Mouse (Mus musculus) MEL (cell line): ENCODE measurements at regions not wholly inside any gene's neighbourhood (a gene's known extent, or its start where the extent isn't known, plus 50 kb on each side); places are given as distances from the start of the nearest gene placed in this dataset.

ENCODE experiments used
- DNase-seq: peaks from one replicate; pipeline ENCODE4 v3.0.0; 2011; ENCODE audit warnings: low read depth, low spot score
- H3K27ac ChIP-seq: 2 replicates; pipeline ENCODE4 v1.5.1; 2012; ENCODE audit warnings: low read depth, mild to moderate bottlenecking, control low read depth, low read length, moderate library complexity; ENCODE audit not compliant: control insufficient read depth
- H3K27me3 ChIP-seq, 2 experiments: fragments of 150-350 bp in 1 of 2; sonication (generic) in 1 of 2; 2 replicates each; pipeline ENCODE4 v1.6.1; 2012; ENCODE audit warnings: low read length in 2 of 2, mild to moderate bottlenecking in 2 of 2, improper control_type of control experiment in 1 of 2, moderate library complexity in 1 of 2; ENCODE audit not compliant: insufficient read depth in 2 of 2, control insufficient read depth in 1 of 2
- H3K36me3 ChIP-seq, 2 experiments: 2 replicates each; pipeline ENCODE4 v1.6.1; 2012 to 2014; ENCODE audit warnings: low read length in 2 of 2, improper control_type of control experiment in 1 of 2, inconsistent platforms in 1 of 2, mild to moderate bottlenecking in 1 of 2; ENCODE audit not compliant: insufficient read depth in 2 of 2, control insufficient read depth in 1 of 2
- H3K4me1 ChIP-seq, 2 experiments: fragments of 150-350 bp in 1 of 2; sonication (generic) in 1 of 2; 2 replicates each; pipeline ENCODE4 v1.6.1; 2012; ENCODE audit warnings: low read length in 2 of 2, improper control_type of control experiment in 1 of 2, mild to moderate bottlenecking in 1 of 2; ENCODE audit not compliant: insufficient read depth in 2 of 2, control insufficient read depth in 1 of 2
- H3K4me3 ChIP-seq, 2 experiments: fragments of 150-350 bp in 1 of 2; sonication (generic) in 1 of 2; 2 replicates each; pipeline ENCODE4 v1.5.1; 2012; ENCODE audit warnings: low read depth in 2 of 2, low read length in 2 of 2, mild to moderate bottlenecking in 2 of 2, moderate library complexity in 2 of 2, control low read depth in 1 of 2, improper control_type of control experiment in 1 of 2; ENCODE audit not compliant: control insufficient read depth in 1 of 2, insufficient read depth in 1 of 2
- H3K79me2 ChIP-seq: 2 replicates; pipeline ENCODE4 v1.6.1; 2012; ENCODE audit warnings: mild to moderate bottlenecking, low read length, moderate library complexity; ENCODE audit not compliant: control insufficient read depth, poor library complexity, insufficient read depth
- H3K9ac ChIP-seq: 2 replicates; pipeline ENCODE4 v1.6.1; 2012; ENCODE audit warnings: low read depth, mild to moderate bottlenecking, control low read depth, low read length, moderate library complexity; ENCODE audit not compliant: control insufficient read depth, poor library complexity, severe bottlenecking
- H3K9me3 ChIP-seq: fragments of 150-350 bp; sonication (generic); replicated peaks from 2 replicates; pipeline ENCODE4 v1.6.1; 2012; ENCODE audit warnings: mild to moderate bottlenecking, low read length, improper control_type of control experiment, moderate library complexity; ENCODE audit not compliant: insufficient read depth
- BHLHE40 ChIP-seq: IDR thresholded peaks from 2 replicates; pipeline ENCODE4 v1.6.1; 2012; ENCODE audit warnings: low read depth, mild to moderate bottlenecking, inconsistent platforms, low read length, improper control_type of control experiment, borderline replicate concordance
- CHD2 ChIP-seq: IDR thresholded peaks from 2 replicates; pipeline ENCODE4 v1.6.1; 2011; ENCODE audit warnings: low read length, improper control_type of control experiment
- CTCF ChIP-seq, 3 experiments: IDR thresholded peaks in 2 of 3; conservative IDR thresholded peaks in 1 of 3; 2 replicates each; pipeline ENCODE4 v1.5.1; 2011 to 2012; ENCODE audit warnings: low read length in 3 of 3, low read depth in 2 of 3, mild to moderate bottlenecking in 2 of 3, improper control_type of control experiment in 1 of 3, inconsistent platforms in 1 of 3, mixed read lengths in 1 of 3, moderate library complexity in 1 of 3; ENCODE audit not compliant: control insufficient read depth in 1 of 3, insufficient read depth in 1 of 3, poor library complexity in 1 of 3, severe bottlenecking in 1 of 3
- ELF1 ChIP-seq: IDR thresholded peaks from 2 replicates; pipeline ENCODE4 v1.6.1; 2014; ENCODE audit warnings: low read depth, mild to moderate bottlenecking, inconsistent platforms, low read length, improper control_type of control experiment, moderate library complexity
- ETS1 ChIP-seq: IDR thresholded peaks from 2 replicates; pipeline ENCODE4 v1.6.1; 2012; ENCODE audit warnings: low read depth, mild to moderate bottlenecking, inconsistent platforms, low read length, improper control_type of control experiment, moderate library complexity
- GABPA ChIP-seq: IDR thresholded peaks from 2 replicates; pipeline ENCODE4 v1.6.1; 2012; ENCODE audit warnings: low read depth, mild to moderate bottlenecking, inconsistent platforms, low read length, improper control_type of control experiment, moderate library complexity
- GATA1 ChIP-seq: IDR thresholded peaks from 2 replicates; pipeline ENCODE4 v1.6.1; 2011; ENCODE audit warnings: low read depth, low read length, improper control_type of control experiment
- MAZ ChIP-seq: IDR thresholded peaks from 2 replicates; pipeline ENCODE4 v1.6.1; 2012; ENCODE audit warnings: low read depth, mild to moderate bottlenecking, inconsistent platforms, low read length, improper control_type of control experiment
- MEF2A ChIP-seq: IDR thresholded peaks from 2 replicates; pipeline ENCODE4 v1.6.1; 2014; ENCODE audit warnings: low read depth, mild to moderate bottlenecking, inconsistent platforms, low read length, improper control_type of control experiment; ENCODE audit not compliant: poor library complexity, insufficient replicate concordance, severe bottlenecking; ENCODE audit errors: extremely low read depth
- MXI1 ChIP-seq: IDR thresholded peaks from 2 replicates; pipeline ENCODE4 v1.6.1; 2011; ENCODE audit warnings: mild to moderate bottlenecking, low read depth, low read length, improper control_type of control experiment
- MYB ChIP-seq: IDR thresholded peaks from 2 replicates; pipeline ENCODE4 v1.6.1; 2011; ENCODE audit warnings: mild to moderate bottlenecking, low read depth, low read length, improper control_type of control experiment
- MYC ChIP-seq: IDR thresholded peaks from 2 replicates; pipeline ENCODE4 v1.6.1; 2011; ENCODE audit warnings: low read depth, mild to moderate bottlenecking, low read length, improper control_type of control experiment, moderate library complexity
- NELFE ChIP-seq: IDR thresholded peaks from 2 replicates; pipeline ENCODE4 v1.6.1; 2011; ENCODE audit warnings: low read depth, low read length, improper control_type of control experiment
- POLR2A ChIP-seq, 2 experiments: IDR thresholded peaks; 2 replicates each; pipeline ENCODE4 v1.6.1; 2011 to 2012; ENCODE audit warnings: low read length in 2 of 2, mild to moderate bottlenecking in 2 of 2, control low read depth in 1 of 2, improper control_type of control experiment in 1 of 2, low read depth in 1 of 2, moderate library complexity in 1 of 2; ENCODE audit not compliant: control insufficient read depth in 1 of 2, insufficient read depth in 1 of 2, poor library complexity in 1 of 2
- POLR2AphosphoS2 ChIP-seq: IDR thresholded peaks from 2 replicates; pipeline ENCODE4 v1.6.1; 2011; ENCODE audit warnings: low read length, improper control_type of control experiment
- RCOR1 ChIP-seq: IDR thresholded peaks from 2 replicates; pipeline ENCODE4 v1.6.1; 2012; ENCODE audit warnings: low read depth, mild to moderate bottlenecking, inconsistent platforms, low read length, improper control_type of control experiment
- SMC3 ChIP-seq: IDR thresholded peaks from 2 replicates; pipeline ENCODE4 v1.6.1; 2011; ENCODE audit warnings: low read depth, low read length, improper control_type of control experiment
- UBTF ChIP-seq: IDR thresholded peaks from 2 replicates; pipeline ENCODE4 v1.6.1; 2012; ENCODE audit warnings: low read depth, mild to moderate bottlenecking, inconsistent platforms, low read length, improper control_type of control experiment, moderate library complexity, borderline replicate concordance; ENCODE audit not compliant: insufficient read depth
- USF1 ChIP-seq: IDR thresholded peaks from 2 replicates; pipeline ENCODE4 v1.6.1; 2014; ENCODE audit warnings: low read depth, mild to moderate bottlenecking, inconsistent platforms, low read length, improper control_type of control experiment, moderate library complexity
- USF2 ChIP-seq, 2 experiments: IDR thresholded peaks; 2 replicates each; pipeline ENCODE4 v1.6.1; 2011 to 2012; ENCODE audit warnings: improper control_type of control experiment in 2 of 2, low read length in 2 of 2, borderline replicate concordance in 1 of 2, inconsistent platforms in 1 of 2, low read depth in 1 of 2, mild to moderate bottlenecking in 1 of 2; ENCODE audit not compliant: insufficient read depth in 1 of 2
- ZMIZ1 ChIP-seq: IDR thresholded peaks from 2 replicates; pipeline ENCODE4 v1.6.1; 2012; ENCODE audit warnings: low read depth, mild to moderate bottlenecking, inconsistent platforms, low read length, improper control_type of control experiment, moderate library complexity
- ZNF384 ChIP-seq: IDR thresholded peaks from 2 replicates; pipeline ENCODE4 v1.6.1; 2012; ENCODE audit warnings: low read depth, mild to moderate bottlenecking, inconsistent platforms, low read length, improper control_type of control experiment

GRCm38 (mm10) chr12:77056748-77057370 lies 94.9 kb upstream of the Max start (continued):
- TF ChIP-seq MEF2A (no peak), MXI1 (no peak), MAZ (no peak), CHD2 (no peak), SMC3 (no peak), POLR2AphosphoS2 (no peak), ZNF384 (no peak), UBTF (no peak), ETS1 (no peak), NELFE (no peak), BHLHE40 (no peak), RCOR1 (no peak), ELF1 (no peak), USF1 (no peak)
- TF ChIP-seq, all 39 proteins: peak for 4

- TF ChIP-seq POLR2A (IDR thresholded peaks at IDR 0.05; ENCODE audit: control insufficient read depth in 1 of 2, insufficient read depth in 1 of 2, low read depth in 1 of 2, low read length in 2 of 2, poor library complexity in 1 of 2) (no peak), GATA1 (0 out of 2 replicates have a peak, but pooled peaks have one; percentile 5), MYC (no peak), UBTF (no peak), ZMIZ1 (no peak), MYB (no peak), CTCF (IDR thresholded peaks at IDR 0.05 in 2 of 3, conservative IDR thresholded peaks at IDR 0.05 in 1 of 3; ENCODE audit: control insufficient read depth in 1 of 3, insufficient read depth in 1 of 3, low read depth in 2 of 3, low read length in 3 of 3, poor library complexity in 1 of 3, severe bottlenecking in 1 of 3) (no peak), GABPA (no peak), USF2 (IDR thresholded peaks at IDR 0.05; ENCODE audit: borderline replicate concordance in 1 of 2, insufficient read depth in 1 of 2, low read depth in 1 of 2, low read length in 2 of 2) (no peak)
- H3K4me1 ChIP-seq: peaks cover 58 to 71% of the 10 kb centered on the region in 2 experiments
Measured at GRCm38 (mm10) chr12:77054700-77055099, 92.7 kb upstream of the Max start.

More at GRCm38 (mm10) chr12:77054700-77055099, 92.7 kb upstream of the Max start:
- Histone ChIP-seq H3K4me3 (no peak overlapping the region), H3K9ac (no peak overlapping the region), H3K9me3 (no peaks in the 10 kb centered on the region), H3K27ac (peak overlapping the region; percentile 96; the same call in 1 of the 2 replicates), H3K27me3 (no peaks in the 10 kb centered on the region), H3K36me3 (peaks cover 0 to 67% of the 10 kb centered on the region in 2 experiments; a peak in 2 of 4 replicates), H3K79me2 (no peaks in the 10 kb centered on the region)
- DNase-seq: no peak
